Mouse (Mus musculus): ENCODE measurements around the gene Cd59a.

Cd59a gene

DNA sequence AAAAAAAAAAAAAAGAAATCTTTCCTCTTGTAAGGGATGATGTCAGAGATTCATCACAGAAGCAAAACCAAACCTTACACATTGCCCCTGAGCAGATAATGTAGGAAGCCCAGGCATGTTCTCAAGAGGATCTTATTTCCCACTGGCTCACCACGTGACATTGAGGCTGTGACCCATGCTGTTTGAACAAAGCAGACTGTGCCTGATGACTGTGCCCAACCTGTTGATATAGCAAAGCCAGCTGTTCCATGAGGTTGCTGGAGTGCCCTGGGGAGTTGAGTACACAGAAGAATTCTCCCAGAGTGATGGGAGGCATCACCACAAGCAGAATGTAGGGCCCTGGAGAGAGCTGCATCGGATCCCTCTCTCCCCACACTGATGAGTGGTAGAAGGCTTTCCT lies 40.3 kb downstream of the Cd59a start:
- DNase-seq (ENCODE audit: low spot score), result no peak

DNA sequence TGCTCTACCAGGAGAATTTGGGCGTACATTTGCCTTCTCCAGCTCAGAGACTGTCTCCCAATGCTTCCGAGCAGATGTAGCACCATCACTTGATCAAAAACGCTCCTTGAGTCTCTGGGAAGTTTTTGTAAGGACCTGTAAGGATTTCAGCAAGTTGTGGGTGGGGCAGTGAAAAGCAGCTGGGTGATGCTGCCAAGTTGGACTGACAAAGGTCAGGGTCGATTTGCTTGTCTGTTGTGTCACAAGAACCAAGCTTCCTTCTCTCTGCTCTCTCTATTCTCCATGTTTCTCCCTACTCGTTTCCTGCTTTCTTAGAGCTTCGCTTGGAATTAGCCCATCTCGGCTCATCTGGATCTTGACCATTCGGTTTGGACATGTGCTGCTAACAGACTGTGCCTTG lies 46.5 kb downstream of the Cd59a start:
- DNase-seq (ENCODE audit: low spot score), result no peak

DNA sequence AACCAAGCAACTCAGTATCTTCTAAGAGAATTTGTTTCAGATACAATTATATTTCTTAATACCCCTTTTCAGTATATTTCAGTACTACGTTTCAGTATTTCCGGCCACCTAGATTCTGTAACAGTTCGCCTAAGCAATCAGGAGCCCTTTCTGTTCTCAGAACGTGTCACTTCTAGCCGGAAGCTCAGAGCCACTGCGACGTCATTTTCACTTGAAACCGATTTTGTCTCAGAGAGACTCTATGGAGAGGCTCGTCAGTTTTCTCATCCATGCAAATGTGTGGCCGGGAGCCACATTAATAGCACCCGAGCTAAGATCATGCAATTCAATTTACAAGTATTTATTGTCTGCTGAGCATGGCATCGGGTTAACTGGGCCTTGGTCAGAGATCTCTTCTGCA lies 48.4 kb downstream of the Cd59a start:
- no peak for DNase-seq (ENCODE audit: low spot score)

DNA sequence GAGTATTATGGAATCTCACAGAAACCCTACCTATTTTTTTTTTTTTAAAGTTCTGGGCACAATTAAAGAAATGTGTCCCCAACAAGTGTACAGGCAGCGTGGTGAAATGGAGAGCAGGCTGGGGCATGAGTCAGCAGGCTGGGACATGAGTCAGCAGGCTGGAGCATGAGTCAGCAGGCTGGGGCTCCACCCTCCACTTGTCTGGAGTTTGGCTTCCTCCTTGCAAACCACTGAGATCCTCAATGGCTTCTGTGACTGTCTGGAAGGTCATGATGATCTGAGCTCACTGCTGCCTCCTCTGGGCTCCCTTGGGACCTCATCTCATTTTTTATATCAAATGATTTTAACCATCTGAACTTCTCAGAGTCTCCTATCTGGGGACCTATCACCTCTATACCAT lies 50.4 kb downstream of the Cd59a start:
- no peak for DNase-seq (ENCODE audit: low spot score)

DNA sequence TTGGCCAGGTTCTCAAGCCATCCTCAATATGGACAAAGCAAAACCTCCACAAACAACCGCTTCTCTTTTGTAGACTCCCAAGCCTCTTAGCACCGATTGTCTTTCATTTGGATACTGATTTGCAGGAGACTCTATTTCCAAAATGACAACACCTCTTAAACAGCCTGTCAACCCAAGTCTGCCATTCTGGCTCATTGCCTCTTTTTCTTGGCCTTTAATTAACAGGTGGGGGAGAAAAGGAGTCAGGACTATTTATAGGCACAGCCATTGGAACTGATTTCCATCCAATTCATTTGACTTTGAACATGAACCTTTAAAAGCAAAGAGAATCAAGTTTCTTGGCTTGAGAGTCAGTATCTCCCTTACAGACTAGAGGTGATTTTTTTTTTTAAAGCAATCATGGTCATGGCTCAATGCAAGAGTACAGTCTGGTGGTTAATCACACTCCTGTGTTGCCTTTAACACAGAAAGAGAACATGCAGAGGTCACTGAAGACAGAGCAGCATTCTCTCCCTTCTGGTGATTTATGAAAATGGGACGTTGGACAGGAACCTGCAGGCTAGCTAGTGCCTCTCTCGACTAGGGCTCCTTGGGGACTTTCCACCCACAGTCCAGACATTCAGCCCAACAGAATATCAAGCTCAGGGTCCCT lies 52.4 kb downstream of the Cd59a start:
- DNase-seq (ENCODE audit: low spot score), result no peak

DNA sequence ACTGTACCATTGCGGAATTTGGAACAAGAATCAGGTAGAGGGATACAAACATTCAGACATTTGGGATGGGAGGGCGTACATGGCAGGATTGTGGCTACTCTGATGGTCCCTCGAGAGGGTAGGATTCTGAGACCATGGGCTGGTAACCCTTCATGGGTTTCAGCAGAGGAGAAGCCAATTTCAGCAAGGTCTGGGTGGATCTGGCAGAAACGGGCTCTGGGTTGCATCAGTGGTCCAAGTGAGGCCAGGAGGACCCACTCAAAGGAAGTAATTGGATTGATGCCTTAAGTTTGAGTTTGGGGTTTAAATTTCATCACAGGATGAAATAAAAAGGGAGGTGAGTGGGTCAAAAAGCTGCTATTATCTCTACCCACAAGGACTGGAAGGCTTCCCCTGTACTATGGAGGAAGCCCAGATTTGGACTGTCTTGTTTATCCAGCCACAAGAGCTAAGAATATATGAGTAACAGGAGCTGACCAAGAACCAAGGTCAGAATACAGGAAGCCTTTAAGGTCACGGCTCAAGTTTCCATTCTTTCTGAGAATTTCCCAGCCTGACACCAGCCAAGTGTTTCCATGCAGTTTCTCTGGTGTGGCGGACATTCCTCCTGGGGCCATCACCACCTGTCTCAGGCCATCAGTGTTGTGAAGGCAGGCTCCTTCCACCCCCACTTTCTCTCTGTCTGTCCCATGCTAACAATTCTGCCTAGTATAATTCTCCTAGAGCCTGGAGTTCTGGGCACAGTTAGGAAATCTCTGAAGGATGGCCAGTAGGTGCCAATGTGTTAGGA lies 55.2 kb downstream of the Cd59a start:
- DNase-seq (ENCODE audit: low spot score), result no peak

DNA sequence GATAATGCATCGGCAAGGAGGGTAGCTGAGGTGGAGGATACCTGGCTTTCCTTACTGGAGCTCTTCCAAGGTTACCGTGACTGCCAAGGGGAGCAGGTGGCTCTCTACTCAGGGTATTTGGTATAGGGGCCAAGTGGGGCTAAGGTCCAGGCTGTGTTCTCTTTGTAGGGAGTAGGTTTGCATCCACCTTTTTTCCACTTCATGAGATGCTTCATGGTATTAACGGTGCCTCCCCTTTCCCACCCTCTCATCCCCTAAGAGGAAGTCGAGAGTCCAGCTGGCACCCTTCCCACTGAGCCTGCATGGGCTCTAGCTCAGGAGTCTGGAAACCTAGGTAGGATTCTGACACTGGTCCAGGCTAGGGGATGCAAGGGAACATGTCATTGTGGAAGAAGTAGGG lies 57.7 kb downstream of the Cd59a start:
- DNase-seq (ENCODE audit: low spot score), result no peak

DNA sequence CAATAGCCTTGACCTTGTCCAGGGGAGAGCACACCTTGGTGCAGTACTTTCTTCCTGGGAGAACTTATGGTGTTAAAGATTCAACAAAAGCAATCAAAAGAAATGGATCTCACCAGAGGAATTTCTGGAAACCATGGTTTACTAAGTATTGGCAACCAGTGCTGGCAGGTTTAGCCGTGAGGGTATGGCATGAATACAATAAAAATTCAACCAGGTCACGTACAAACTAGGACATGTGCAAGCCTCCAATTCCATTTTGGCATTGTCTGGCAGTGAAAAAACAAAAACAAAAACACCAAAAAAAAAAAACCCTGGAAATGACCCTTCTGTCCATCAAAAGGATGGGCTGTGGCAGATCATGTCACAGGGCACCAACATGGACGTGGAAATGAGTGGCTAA lies 58.3 kb downstream of the Cd59a start:
- DNase-seq (ENCODE audit: low spot score), result no peak

DNA sequence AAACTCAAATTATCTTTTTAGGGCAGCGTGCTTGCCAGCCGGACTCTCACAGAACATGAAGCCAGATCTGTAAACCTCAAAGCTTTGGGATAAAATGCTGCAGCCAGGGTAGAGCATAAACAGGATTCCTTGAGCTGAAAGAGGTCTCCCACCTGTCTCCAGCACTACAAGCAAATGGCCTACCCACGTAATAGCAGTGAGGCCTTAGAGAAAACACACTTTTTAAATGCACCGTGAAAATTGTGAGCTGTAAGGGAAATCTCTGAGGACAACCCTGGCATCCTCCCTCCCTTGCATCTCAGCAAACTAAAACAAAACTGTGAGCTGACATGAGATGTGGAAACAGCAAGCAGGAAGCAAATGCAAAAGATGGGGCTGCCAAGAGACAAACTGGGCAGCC lies 62.2 kb downstream of the Cd59a start:
- no peak for DNase-seq (ENCODE audit: low spot score)

DNA sequence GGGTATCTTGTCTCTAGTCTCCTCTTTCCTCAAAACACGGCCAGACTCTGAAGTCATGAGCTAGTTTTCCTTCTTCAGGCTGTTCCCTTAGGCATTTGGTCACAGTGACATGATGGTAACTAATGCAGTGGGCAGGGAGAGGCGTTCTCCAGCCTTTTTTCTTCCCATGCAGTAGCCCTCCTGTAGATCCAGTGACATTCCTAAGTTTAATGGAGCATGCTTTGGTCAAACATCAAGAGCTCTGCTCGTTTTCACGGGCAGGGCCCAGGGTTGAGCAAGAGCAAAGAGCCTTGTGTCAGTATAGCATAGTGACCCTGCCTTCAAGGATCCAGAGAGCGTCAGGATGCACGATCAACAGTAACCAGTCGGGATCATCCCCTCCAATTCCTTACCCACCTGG lies 67.8 kb downstream of the Cd59a start:
- DNase-seq (ENCODE audit: low spot score), result no peak

DNA sequence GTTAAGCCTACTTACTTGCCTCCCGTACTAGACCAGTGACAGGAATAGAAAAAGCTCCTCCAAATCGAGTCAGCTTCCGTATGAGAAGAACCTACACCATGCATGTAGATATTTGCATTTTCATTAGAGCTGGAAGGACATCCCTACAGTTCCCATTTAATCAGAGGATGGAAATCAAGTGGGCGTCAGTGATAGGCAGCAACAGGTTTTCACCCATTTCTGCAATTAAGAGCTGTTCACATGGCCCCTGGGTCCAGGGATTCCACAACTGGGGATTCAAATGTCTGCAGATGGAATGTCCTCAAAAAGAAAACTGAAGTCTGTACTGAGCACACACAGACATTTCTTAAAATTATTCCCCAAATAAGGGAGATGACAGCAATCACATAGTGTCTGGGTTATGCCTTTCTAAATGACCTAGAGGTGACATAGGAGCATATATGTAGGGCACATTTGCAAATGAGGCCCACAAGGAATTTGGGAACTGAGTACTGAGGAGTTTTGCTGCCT lies 68.4 kb downstream of the Cd59a start:
- no peak for DNase-seq (ENCODE audit: low spot score)

Data from ovary, postnatal 36 days (tissue).